Mouse (Mus musculus) gonadal fat pad, adult 2 months (tissue): ENCODE results near the gene Fmnl3. TPM values are rescaled to one million over a fixed set of nuclear protein-coding genes. Genes with fewer than 3 reads are reported as not detected.

Experiments
- DNase-seq: peaks from one replicate; pipeline ENCODE4 v3.0.0-alpha.2; 2012; ENCODE audit warnings: low read depth
- polyA plus RNA-seq: library from polyadenylated mRNA; depleted of rRNA; stranded (reverse); fragments of >200 nt; gene quantifications from 2 replicates; pipeline ENCODE4 v1.2.3, GENCODE M21; 2012; rRNA removed

Gene Fmnl3
- 30.6 and 31.4 TPM in 2 replicates for polyA plus RNA-seq

GRCm38 (mm10) chr15:99370259-99370691 is at the start of gene Fmnl3:
Gene Fmnl3, minus strand, starts transcription at chr15:99370482.
- DNase-seq = no peak

- DNase-seq = no peak
These were observed 47.5 kb upstream of the Fmnl3 start for GRCm38 (mm10) chr15:99417692-99418271.

- DNase-seq = no peak
These were observed 46.7 kb upstream of the Fmnl3 start for GRCm38 (mm10) chr15:99416957-99417356.

GRCm38 (mm10) chr15:99416348-99416882 is 46.1 kb upstream of the Fmnl3 start:
- no peak for DNase-seq

GRCm38 (mm10) chr15:99415793-99416192 is 45.5 kb upstream of the Fmnl3 start:
- no peak for DNase-seq

- no peak for DNase-seq
These were observed 41.5 kb upstream of the Fmnl3 start for GRCm38 (mm10) chr15:99411747-99412146.

GRCm38 (mm10) chr15:99408845-99409244 is 38.6 kb upstream of the Fmnl3 start:
- DNase-seq = no peak

- no peak for DNase-seq
These were observed 36.8 kb upstream of the Fmnl3 start for GRCm38 (mm10) chr15:99406986-99407570.

GRCm38 (mm10) chr15:99405150-99405549 is 34.9 kb upstream of the Fmnl3 start:
- no peak for DNase-seq

GRCm38 (mm10) chr15:99403159-99403889 is 33.0 kb upstream of the Fmnl3 start:
- DNase-seq = no peak

GRCm38 (mm10) chr15:99400602-99401001 is 30.3 kb upstream of the Fmnl3 start:
- no peak for DNase-seq

GRCm38 (mm10) chr15:99399503-99400245 is 29.4 kb upstream of the Fmnl3 start:
- DNase-seq = peak; percentile 95

- DNase-seq = no peak
These were observed 27.3 kb upstream of the Fmnl3 start for GRCm38 (mm10) chr15:99397622-99398021.

GRCm38 (mm10) chr15:99396875-99397274 is 26.6 kb upstream of the Fmnl3 start:
- peak; percentile 91 for DNase-seq

- no peak for DNase-seq
These were observed 26.2 kb upstream of the Fmnl3 start for GRCm38 (mm10) chr15:99396462-99396861.

- DNase-seq = peak; percentile 94
These were observed 23.3 kb upstream of the Fmnl3 start for GRCm38 (mm10) chr15:99393386-99394252.

GRCm38 (mm10) chr15:99392486-99393385 is 22.5 kb upstream of the Fmnl3 start, which contains the start of gene Tmbim6:
Gene Tmbim6, plus strand, starts transcription at chr15:99392882.
- peak; percentile 92 for DNase-seq

GRCm38 (mm10) chr15:99391975-99392374 is 21.7 kb upstream of the Fmnl3 start:
- DNase-seq = no peak

- DNase-seq = no peak
These were observed 20.5 kb upstream of the Fmnl3 start for GRCm38 (mm10) chr15:99390472-99391401.
